Mouse (Mus musculus) megakaryocyte, embryonic 14.5 days (primary cell): ENCODE data around the gene Clcnka. TPM values are rescaled to one million over a fixed set of nuclear protein-coding genes. Genes with fewer than 3 reads are reported as not detected.

Experiments
- H3K27me3 ChIP-seq: replicated peaks from 2 replicates; pipeline ENCODE3; 2012; ENCODE audit warnings: inconsistent platforms
- H3K36me3 ChIP-seq: replicated peaks from 2 replicates; pipeline ENCODE3; 2012; ENCODE audit warnings: low read length, inconsistent platforms, mixed read lengths
- H3K4me1 ChIP-seq: 2 replicates; pipeline ENCODE4 v1.6.1; 2012; ENCODE audit warnings: inconsistent platforms
- H3K4me3 ChIP-seq: replicated peaks from 2 replicates; pipeline ENCODE3; 2012; ENCODE audit warnings: moderate library complexity, mild to moderate bottlenecking, inconsistent platforms
- H3K9me3 ChIP-seq: 2 replicates; pipeline ENCODE4 v1.6.1; 2012; ENCODE audit warnings: inconsistent platforms
- FLI1 ChIP-seq: IDR thresholded peaks from 2 replicates; pipeline ENCODE4 v1.6.1; 2012; ENCODE audit warnings: low read length, inconsistent platforms, mixed read lengths
- GATA1 ChIP-seq: IDR thresholded peaks from 3 replicates; pipeline ENCODE4 v1.6.1; 2012; ENCODE audit warnings: mixed read lengths, low read length, inconsistent platforms, borderline replicate concordance
- polyA plus RNA-seq: library from polyadenylated mRNA; stranded (reverse); fragments of >175 nt; gene quantifications from 2 replicates; pipeline ENCODE4 v1.2.3, GENCODE M21; 2012; ENCODE audit warnings: low replicate concordance; ENCODE audit not compliant: insufficient read depth

The Clcnka gene
- polyA plus RNA-seq, 1 experiment = not detected

GRCm38 (mm10) chr4:141422841-141423240 lies 24.3 kb upstream of the Clcnka start:
- no peaks in the 10 kb centered on the region for H3K36me3 ChIP-seq
- H3K9me3 ChIP-seq = no peaks in the 10 kb centered on the region
- TF ChIP-seq FLI1 = no peak
- TF ChIP-seq GATA1 = no peak
- peaks cover 84% of the 10 kb centered on the region for H3K27me3 ChIP-seq
- H3K4me1 ChIP-seq = peaks cover 12% of the 10 kb centered on the region
- peak overlapping the region; percentile 56 for H3K4me3 ChIP-seq

GRCm38 (mm10) chr4:141421423-141421822 lies 22.9 kb upstream of the Clcnka start:
- H3K4me1 ChIP-seq = peaks cover 12% of the 10 kb centered on the region
- H3K36me3 ChIP-seq = no peaks in the 10 kb centered on the region
- no peaks in the 10 kb centered on the region for H3K9me3 ChIP-seq
- peaks cover 81% of the 10 kb centered on the region for H3K27me3 ChIP-seq
- H3K4me3 ChIP-seq = no peak overlapping the region
- TF ChIP-seq FLI1 = no peak
- no peak for TF ChIP-seq GATA1

GRCm38 (mm10) chr4:141420886-141421285 lies 22.4 kb upstream of the Clcnka start:
- Histone ChIP-seq H3K4me3 (no peak overlapping the region), H3K27me3 (peaks cover 81% of the 10 kb centered on the region), H3K4me1 (peaks cover 10% of the 10 kb centered on the region), H3K9me3 (no peaks in the 10 kb centered on the region), H3K36me3 (no peaks in the 10 kb centered on the region)
- no peak for TF ChIP-seq FLI1
- no peak for TF ChIP-seq GATA1

- Histone ChIP-seq H3K27me3 (peaks cover 81% of the 10 kb centered on the region), H3K4me3 (no peak within 1 kb of the TSS)
- no peak for TF ChIP-seq GATA1
- TF ChIP-seq FLI1 = no peak
Observed at GRCm38 (mm10) chr4:141420192-141420829, 21.8 kb upstream of the Clcnka start, which contains the start of gene Hspb7. Gene Hspb7, plus strand, starts transcription at chr4:141420779.

GRCm38 (mm10) chr4:141419398-141420191 lies 21.1 kb upstream of the Clcnka start:
- no peaks in the 10 kb centered on the region for H3K36me3 ChIP-seq
- H3K27me3 ChIP-seq = peaks cover 82% of the 10 kb centered on the region
- no peaks in the 10 kb centered on the region for H3K9me3 ChIP-seq
- H3K4me1 ChIP-seq = peaks cover 5% of the 10 kb centered on the region
- TF ChIP-seq FLI1 (no peak), GATA1 (no peak)
- no peak overlapping the region for H3K4me3 ChIP-seq

More at GRCm38 (mm10) chr4:141420192-141420829, 21.8 kb upstream of the Clcnka start, which contains the start of gene Hspb7:
- Histone ChIP-seq H3K9me3 (no peaks in the 10 kb centered on the region), H3K36me3 (no peaks in the 10 kb centered on the region), H3K4me1 (peaks cover 5% of the 10 kb centered on the region)

GRCm38 (mm10) chr4:141415924-141416323 lies 17.4 kb upstream of the Clcnka start, which contains the start of gene Clcnkb:
Gene Clcnkb, minus strand, starts transcription at chr4:141416014.
- TF ChIP-seq FLI1 = no peak
- TF ChIP-seq GATA1 = no peak
- Histone ChIP-seq H3K4me3 (no peak within 1 kb of the TSS), H3K27me3 (peaks cover 71% of the 10 kb centered on the region), H3K4me1 (peaks cover 8% of the 10 kb centered on the region), H3K9me3 (peaks cover 11% of the 10 kb centered on the region), H3K36me3 (no peaks in the 10 kb centered on the region)

- peaks cover 81% of the 10 kb centered on the region for H3K27me3 ChIP-seq
- peaks cover 11% of the 10 kb centered on the region for H3K9me3 ChIP-seq
- H3K4me1 ChIP-seq = peaks cover 13% of the 10 kb centered on the region; the same call in 1 of the 2 replicates
- TF ChIP-seq GATA1 = no peak
- no peak for TF ChIP-seq FLI1
- no peak overlapping the region for H3K4me3 ChIP-seq
- no peaks in the 10 kb centered on the region for H3K36me3 ChIP-seq
Observed at GRCm38 (mm10) chr4:141411430-141411992, 13.0 kb upstream of the Clcnka start.

GRCm38 (mm10) chr4:141408577-141408976 lies 10.1 kb upstream of the Clcnka start:
- peaks cover 78% of the 10 kb centered on the region for H3K27me3 ChIP-seq

GRCm38 (mm10) chr4:141406516-141407299 lies 8.2 kb upstream of the Clcnka start:
- Histone ChIP-seq H3K4me1 (peaks cover 29% of the 10 kb centered on the region), H3K36me3 (no peaks in the 10 kb centered on the region), H3K27me3 (peaks cover 69% of the 10 kb centered on the region), H3K9me3 (no peaks in the 10 kb centered on the region), H3K4me3 (no peak overlapping the region)
- no peak for TF ChIP-seq GATA1
- no peak for TF ChIP-seq FLI1

More at GRCm38 (mm10) chr4:141408577-141408976, 10.1 kb upstream of the Clcnka start:
- H3K4me3 ChIP-seq = no peak overlapping the region
- no peaks in the 10 kb centered on the region for H3K36me3 ChIP-seq
- TF ChIP-seq GATA1 (no peak), FLI1 (no peak)
- peaks cover 10% of the 10 kb centered on the region for H3K9me3 ChIP-seq
- peaks cover 29% of the 10 kb centered on the region for H3K4me1 ChIP-seq

- no peaks in the 10 kb centered on the region for H3K9me3 ChIP-seq
- peaks cover 25% of the 10 kb centered on the region for H3K4me1 ChIP-seq
- TF ChIP-seq FLI1 = no peak
- TF ChIP-seq GATA1 = no peak
- peaks cover 61% of the 10 kb centered on the region for H3K27me3 ChIP-seq
- no peak overlapping the region for H3K4me3 ChIP-seq
- no peaks in the 10 kb centered on the region for H3K36me3 ChIP-seq
Observed at GRCm38 (mm10) chr4:141405314-141405622, 6.7 kb upstream of the Clcnka start.
